Comparison of ENCODE assay signal across 8 mouse cellular contexts in the genomic region with DNA sequence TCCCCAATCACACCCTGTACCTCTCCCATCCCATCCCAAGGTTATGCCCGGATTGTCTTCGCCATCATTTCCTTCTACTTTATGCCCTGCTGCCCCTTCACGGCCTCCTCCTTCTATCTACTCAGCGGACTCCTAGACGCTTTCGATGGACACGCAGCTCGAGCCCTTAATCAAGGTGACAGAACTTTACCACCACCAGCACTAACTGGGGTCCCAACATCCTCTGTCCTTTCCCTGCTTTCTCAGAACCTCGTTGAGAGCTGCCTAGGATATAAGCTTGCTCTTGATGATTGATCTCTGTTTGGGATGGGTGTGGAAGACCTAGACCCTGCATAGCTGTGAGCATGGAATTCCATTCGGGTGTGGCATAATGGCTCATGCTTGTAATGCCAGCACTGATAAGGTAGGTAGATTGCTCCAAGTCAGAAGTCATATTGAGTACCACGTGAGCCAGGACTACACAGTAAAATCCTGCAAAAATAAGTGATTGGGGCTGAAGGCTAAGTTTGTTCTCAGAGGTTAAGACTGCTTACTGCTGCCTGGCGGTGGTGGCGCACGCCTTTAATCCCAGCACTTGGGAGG. TPM values are rescaled to one million over a fixed set of nuclear protein-coding genes. Genes with fewer than 3 reads are reported as not detected.
DNase-seq lines count a peak whose midpoint lies in the region; ATAC-seq and TF ChIP-seq lines count a peak whose summit lies in the region.

No protein-coding gene starts in this region.

- no peaks in the 10 kb centered on the region for H3K9me3 ChIP-seq in embryonic facial prominence, embryonic 14.5 days (ENCODE audit: control insufficient read depth, low read length)
- H3K9me3 ChIP-seq in kidney, postnatal 0 days (replicated peaks; ENCODE audit: low read length): no peaks in the 10 kb centered on the region
- no peaks in the 10 kb centered on the region for H3K9me3 ChIP-seq in midbrain, postnatal 0 days (ENCODE audit: low read length)

- no peak for ATAC-seq in embryonic facial prominence, embryonic 14.5 days (ENCODE audit: low read depth)
- ATAC-seq in kidney, postnatal 0 days (replicated peaks; ENCODE audit: low FRiP score, low read depth): no peak
- ATAC-seq in midbrain, postnatal 0 days (ENCODE audit: low FRiP score): peak; percentile 9; the same call in 1 of the 2 replicates

- DNase-seq in spleen, adult 2 months (ENCODE audit: low read depth in 1 of 2, low spot score in 2 of 2): no peak
- DNase-seq in spleen, postnatal 14 days (ENCODE audit: low spot score in 2 of 2): no peak
- DNase-seq in embryonic facial prominence, embryonic 14.5 days (ENCODE audit: low spot score): no peak
- DNase-seq in kidney, postnatal 0 days (ENCODE audit: low spot score): peak; percentile 28
- no peak for DNase-seq in midbrain, postnatal 0 days (ENCODE audit: low spot score)
- no peak for DNase-seq in layer of hippocampus, adult 18-20 months (ENCODE audit: low spot score in 2 of 2)
- no peak for DNase-seq in cerebellum, postnatal 10 days
- DNase-seq in cerebellum, adult 8-10 months: no peak

- peak overlapping the region; percentile 88 for H3K4me2 ChIP-seq in embryonic facial prominence, embryonic 14.5 days (ENCODE audit: low read depth, low read length)
- peak overlapping the region; percentile 68 for H3K4me2 ChIP-seq in kidney, postnatal 0 days (ENCODE audit: low read length)
- H3K4me2 ChIP-seq in midbrain, postnatal 0 days (ENCODE audit: low read depth, low read length, poor library complexity, severe bottlenecking): peak overlapping the region; percentile 90

- WGBS in spleen, adult 2 months: 26% methylated on average over 14 of the region's 14 CpGs
- WGBS in embryonic facial prominence, embryonic 14.5 days: 26% methylated on average over 14 of the region's 14 CpGs
- 24% methylated on average over 14 of the region's 14 CpGs for WGBS in kidney, postnatal 0 days
- WGBS in midbrain, postnatal 0 days: 28% methylated on average over 14 of the region's 14 CpGs

- TF ChIP-seq POLR2A in spleen, adult 2 months (IDR thresholded peaks at IDR 0.05; ENCODE audit: low read depth, low read length): no peak

- peak overlapping the region; percentile 95 for H3K27ac ChIP-seq in spleen, adult 2 months (ENCODE audit: insufficient read depth, low read length)
- no peak overlapping the region; the same call in 1 of the 2 replicates for H3K27ac ChIP-seq in embryonic facial prominence, embryonic 14.5 days (replicated peaks; ENCODE audit: low read depth, low read length)
- H3K27ac ChIP-seq in kidney, postnatal 0 days: peak overlapping the region; percentile 95
- peak overlapping the region; percentile 93 for H3K27ac ChIP-seq in midbrain, postnatal 0 days (ENCODE audit: low read depth, low read length)

- H3K27me3 ChIP-seq in spleen, adult 2 months (ENCODE audit: control insufficient read depth, insufficient read depth, low read length): no peaks in the 10 kb centered on the region
- no peaks in the 10 kb centered on the region for H3K27me3 ChIP-seq in embryonic facial prominence, embryonic 14.5 days (replicated peaks; ENCODE audit: control insufficient read depth, insufficient read depth, low read length)
- H3K27me3 ChIP-seq in kidney, postnatal 0 days (ENCODE audit: insufficient read depth, low read length): no peaks in the 10 kb centered on the region
- H3K27me3 ChIP-seq in midbrain, postnatal 0 days (ENCODE audit: insufficient read depth, low read length): no peaks in the 10 kb centered on the region

- TF ChIP-seq CTCF in spleen, adult 2 months (IDR thresholded peaks at IDR 0.05; ENCODE audit: extremely low read depth, insufficient read depth, insufficient read length, insufficient replicate concordance): no peak
- no peak for TF ChIP-seq CTCF in kidney, postnatal 0 days (IDR thresholded peaks at IDR 0.05; ENCODE audit: low read depth)
- no peak for TF ChIP-seq CTCF in midbrain, postnatal 0 days (IDR thresholded peaks at IDR 0.05)

- H3K9ac ChIP-seq in embryonic facial prominence, embryonic 14.5 days (ENCODE audit: low read depth, low read length): peak overlapping the region; percentile 89
- H3K9ac ChIP-seq in kidney, postnatal 0 days (ENCODE audit: low read depth, low read length): peak overlapping the region; percentile 87
- peak overlapping the region; percentile 99 for H3K9ac ChIP-seq in midbrain, postnatal 0 days (replicated peaks; ENCODE audit: low read length, poor library complexity, severe bottlenecking)

- peaks cover 20% of the 10 kb centered on the region for H3K36me3 ChIP-seq in spleen, adult 2 months (ENCODE audit: control insufficient read depth, insufficient read depth, low read length)
- H3K36me3 ChIP-seq in embryonic facial prominence, embryonic 14.5 days (ENCODE audit: control insufficient read depth, insufficient read depth, low read length): peaks cover 31% of the 10 kb centered on the region
- peaks cover 20% of the 10 kb centered on the region for H3K36me3 ChIP-seq in kidney, postnatal 0 days (ENCODE audit: insufficient read depth, low read length)
- H3K36me3 ChIP-seq in midbrain, postnatal 0 days (ENCODE audit: insufficient read depth, low read length): peaks cover 31% of the 10 kb centered on the region

- peak overlapping the region; percentile 84 for H3K4me3 ChIP-seq in spleen, adult 2 months (ENCODE audit: extremely low read depth, insufficient read depth, insufficient read length)
- peak overlapping the region; percentile 78 for H3K4me3 ChIP-seq in embryonic facial prominence, embryonic 14.5 days (ENCODE audit: low read depth, low read length)
- peak overlapping the region; percentile 73 for H3K4me3 ChIP-seq in kidney, postnatal 0 days (replicated peaks; ENCODE audit: low read depth, low read length)
- peak overlapping the region; percentile 100 for H3K4me3 ChIP-seq in midbrain, postnatal 0 days (ENCODE audit: low read depth, low read length)

- no peaks in the 10 kb centered on the region; the same call in 1 of the 2 replicates for H3K4me1 ChIP-seq in spleen, adult 2 months (ENCODE audit: control insufficient read depth, insufficient read depth, insufficient read length)
- H3K4me1 ChIP-seq in embryonic facial prominence, embryonic 14.5 days (ENCODE audit: control insufficient read depth, insufficient read depth, low read length): peaks cover 8% of the 10 kb centered on the region
- 0 out of 2 replicates have a peak, but pooled peaks cover 4% of the 10 kb centered on the region for H3K4me1 ChIP-seq in kidney, postnatal 0 days (replicated peaks; ENCODE audit: insufficient read depth, low read length)
- H3K4me1 ChIP-seq in midbrain, postnatal 0 days (ENCODE audit: insufficient read depth, low read length): peaks cover 6% of the 10 kb centered on the region; the same call in 1 of the 2 replicates

RNA-seq across cellular contexts. Expression of a gene that starts 1.1 kb away (rescaled TPM):
- 0.59 and 0.71 TPM in 2 replicates for polyA plus RNA-seq in spleen, adult 2 months (2012; rRNA removed)
- polyA plus RNA-seq in embryonic facial prominence, embryonic 14.5 days (2014; fragmentation: Nextera tagmentation; extraction: Ambion mirVana): 1.3 and 1.8 TPM in 2 replicates
- polyA plus RNA-seq in kidney, postnatal 0 days (2015; fragmentation: Nextera tagmentation; extraction: Ambion mirVana): 1.6 and 2.8 TPM in 2 replicates
- total RNA-seq in midbrain, postnatal 0 days (2014; rRNA removed): not detected in 2 replicates
- 0.72 and 0.79 TPM in 2 replicates for polyA plus RNA-seq in midbrain, postnatal 0 days (2015; fragmentation: Nextera tagmentation; extraction: Ambion mirVana)
- not detected for total RNA-seq in layer of hippocampus, adult 18-20 months (2021)

RNA-seq across cellular contexts. Expression of a gene that starts 1.3 kb away (rescaled TPM):
- polyA plus RNA-seq in spleen, adult 2 months (2012; rRNA removed): 154 and 201 TPM in 2 replicates
- 88.0 and 98.2 TPM in 2 replicates for polyA plus RNA-seq in embryonic facial prominence, embryonic 14.5 days (2014; fragmentation: Nextera tagmentation; extraction: Ambion mirVana)
- polyA plus RNA-seq in kidney, postnatal 0 days (2015; fragmentation: Nextera tagmentation; extraction: Ambion mirVana): 118 and 120 TPM in 2 replicates
- 193 and 244 TPM in 2 replicates for total RNA-seq in midbrain, postnatal 0 days (2014; rRNA removed)
- 142 and 157 TPM in 2 replicates for polyA plus RNA-seq in midbrain, postnatal 0 days (2015; fragmentation: Nextera tagmentation; extraction: Ambion mirVana)
- total RNA-seq in layer of hippocampus, adult 18-20 months (2021): 100 to 1,000 TPM; 164 to 166 TPM

RNA-seq across cellular contexts. Expression of a gene that starts 26.6 kb away (rescaled TPM):
- 2.4 and 2.9 TPM in 2 replicates for polyA plus RNA-seq in spleen, adult 2 months (2012; rRNA removed)
- polyA plus RNA-seq in embryonic facial prominence, embryonic 14.5 days (2014; fragmentation: Nextera tagmentation; extraction: Ambion mirVana): 1.6 and 2.1 TPM in 2 replicates
- polyA plus RNA-seq in kidney, postnatal 0 days (2015; fragmentation: Nextera tagmentation; extraction: Ambion mirVana): 1.2 and 1.7 TPM in 2 replicates
- 235 and 283 TPM in 2 replicates for total RNA-seq in midbrain, postnatal 0 days (2014; rRNA removed)
- polyA plus RNA-seq in midbrain, postnatal 0 days (2015; fragmentation: Nextera tagmentation; extraction: Ambion mirVana): 66.2 and 72.8 TPM in 2 replicates
- total RNA-seq in layer of hippocampus, adult 18-20 months (2021): 100 to 1,000 TPM; 475 to 503 TPM

RNA-seq across cellular contexts. Expression of a gene that starts 27.6 kb away (rescaled TPM):
- polyA plus RNA-seq in spleen, adult 2 months (2012; rRNA removed): not detected in 2 replicates
- 0.29 and 0.61 TPM in 2 replicates for polyA plus RNA-seq in embryonic facial prominence, embryonic 14.5 days (2014; fragmentation: Nextera tagmentation; extraction: Ambion mirVana)
- polyA plus RNA-seq in kidney, postnatal 0 days (2015; fragmentation: Nextera tagmentation; extraction: Ambion mirVana): 0.13 TPM in 1 of 2 replicates, not detected in the other
- total RNA-seq in midbrain, postnatal 0 days (2014; rRNA removed): 32.3 and 44.5 TPM in 2 replicates
- polyA plus RNA-seq in midbrain, postnatal 0 days (2015; fragmentation: Nextera tagmentation; extraction: Ambion mirVana): 16.2 and 17.6 TPM in 2 replicates
- total RNA-seq in layer of hippocampus, adult 18-20 months (2021): 10 to 100 TPM; 33.3 to 33.7 TPM

RNA-seq across cellular contexts. Expression of a gene that starts 37.5 kb away (rescaled TPM):
- 63.3 and 80.9 TPM in 2 replicates for polyA plus RNA-seq in spleen, adult 2 months (2012; rRNA removed)
- polyA plus RNA-seq in embryonic facial prominence, embryonic 14.5 days (2014; fragmentation: Nextera tagmentation; extraction: Ambion mirVana): 9.5 and 9.9 TPM in 2 replicates
- 27.5 and 28.9 TPM in 2 replicates for polyA plus RNA-seq in kidney, postnatal 0 days (2015; fragmentation: Nextera tagmentation; extraction: Ambion mirVana)
- total RNA-seq in midbrain, postnatal 0 days (2014; rRNA removed): 4.2 and 7.2 TPM in 2 replicates
- polyA plus RNA-seq in midbrain, postnatal 0 days (2015; fragmentation: Nextera tagmentation; extraction: Ambion mirVana): 3.9 and 4.4 TPM in 2 replicates
- 10 to 100 TPM in 1 of 2 experiments, 1 to 10 TPM in 1; 8.5 to 10.0 TPM for total RNA-seq in layer of hippocampus, adult 18-20 months (2021)

Comparison
In these comparisons a context has a peak if more than half of its experiments do, and no peak if none do; other contexts are left out.
1. RNA of a gene that starts 26.6 kb away (polyA plus RNA-seq): 66.2 to 72.8 TPM in midbrain, postnatal 0 days; 2.4 to 2.9 TPM in spleen, adult 2 months, 1.6 to 2.1 TPM in embryonic facial prominence, embryonic 14.5 days and 1.2 to 1.7 TPM in kidney, postnatal 0 days; every median in the first group is over 10 times any median in the second.
2. Peak in every context shown above with its lines, with median percentiles within 50 percentile points of each other: H3K4me3 ChIP-seq, H3K4me2 ChIP-seq and H3K9ac ChIP-seq.